Mouse (Mus musculus) kidney, adult 2 months (tissue): Measurements from ENCODE around the gene Pdzk1ip1.

Source experiments
- CTCF ChIP-seq: fragments of 200-500 bp; conservative IDR thresholded peaks from 2 replicates; pipeline ENCODE4 v1.5.1; 2011; ENCODE audit warnings: low read depth, mild to moderate bottlenecking, control low read depth, low read length, moderate library complexity, mixed read lengths; ENCODE audit not compliant: insufficient read depth, insufficient read length
- POLR2A ChIP-seq: fragments of 200-500 bp; IDR thresholded peaks from one replicate; pipeline ENCODE4 v1.6.1; 2011; ENCODE audit warnings: low read depth, low read length, control low read depth

GRCm38 (mm10) chr4:115047750-115048149 is 40.8 kb upstream of the Pdzk1ip1 start:
- TF ChIP-seq CTCF (peak; percentile 72), POLR2A (no peak)
